Mouse (Mus musculus): ENCODE measurements around the gene Polr2f.

- TF ChIP-seq POLR2A (IDR thresholded peaks at IDR 0.05; ENCODE audit: control insufficient read depth in 1 of 2, insufficient read depth in 1 of 2, low read depth in 1 of 2, low read length in 2 of 2, poor library complexity in 1 of 2) = no peak
- no peak for TF ChIP-seq MXI1 (IDR thresholded peaks at IDR 0.05; ENCODE audit: low read depth, low read length)
- TF ChIP-seq CTCF (IDR thresholded peaks at IDR 0.05 in 2 of 3, conservative IDR thresholded peaks at IDR 0.05 in 1 of 3; ENCODE audit: control insufficient read depth in 1 of 3, insufficient read depth in 1 of 3, low read depth in 2 of 3, low read length in 3 of 3, poor library complexity in 1 of 3, severe bottlenecking in 1 of 3) = no peak
- TF ChIP-seq NRF1 (IDR thresholded peaks at IDR 0.05; ENCODE audit: insufficient read depth, low read depth, low read length, poor library complexity, severe bottlenecking) = no peak
- TF ChIP-seq CHD1 (IDR thresholded peaks at IDR 0.05; ENCODE audit: low read depth, low read length) = no peak
- no peak for TF ChIP-seq EP300 (IDR thresholded peaks at IDR 0.05; ENCODE audit: low read depth in 1 of 2, low read length in 2 of 2)
- no peak for TF ChIP-seq HCFC1 (IDR thresholded peaks at IDR 0.05; ENCODE audit: low read depth, low read length)
- TF ChIP-seq ZC3H11A (IDR thresholded peaks at IDR 0.05; ENCODE audit: low read depth, low read length) = no peak
- TF ChIP-seq ELF1 (IDR thresholded peaks at IDR 0.05; ENCODE audit: low read depth, low read length) = no peak
- TF ChIP-seq CHD2 (IDR thresholded peaks at IDR 0.05; ENCODE audit: low read length) = no peak
- no peak for TF ChIP-seq TAL1 (IDR thresholded peaks at IDR 0.05; ENCODE audit: low read length)
- TF ChIP-seq ETS1 (IDR thresholded peaks at IDR 0.05; ENCODE audit: low read depth, low read length) = no peak
- TF ChIP-seq RAD21 (IDR thresholded peaks at IDR 0.05; ENCODE audit: low read depth, low read length) = no peak
These were observed 25.9 kb downstream of the Polr2f start for GRCm38 (mm10) chr15:79166712-79167111.
